Mouse (Mus musculus) thymus, postnatal 4 days (tissue): ENCODE results near the gene Rps6ka5.

Experiments
- DNase-seq: peaks from one replicate; pipeline ENCODE4 v3.0.0; 2021

Rps6ka5 gene

DNA sequence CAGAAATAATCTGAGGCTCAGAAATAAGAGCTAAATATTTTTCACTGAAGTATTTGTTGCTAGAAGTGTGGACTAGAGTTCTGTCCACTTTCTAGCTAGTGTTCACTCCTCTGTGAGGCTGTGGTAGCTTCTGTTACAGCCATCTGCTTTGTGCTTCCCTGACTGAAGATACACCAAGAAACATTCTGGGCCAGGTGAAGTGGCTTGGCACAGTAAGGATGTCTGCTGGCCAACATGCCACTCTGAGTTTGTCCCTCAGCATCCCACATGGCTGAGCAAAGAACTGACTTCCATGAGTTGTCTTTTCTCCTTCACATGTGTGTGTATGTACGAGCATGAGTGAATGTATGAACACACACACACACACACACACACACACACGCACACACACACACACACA, 147.6 kb downstream of the Rps6ka5 start:
- DNase-seq = no peak

GRCm38 (mm10) chr12:100578291-100578690, 148.5 kb downstream of the Rps6ka5 start:
- DNase-seq = peak; percentile 22

- no peak for DNase-seq
Observed at GRCm38 (mm10) chr12:100575739-100576138, 151.0 kb downstream of the Rps6ka5 start.

DNA sequence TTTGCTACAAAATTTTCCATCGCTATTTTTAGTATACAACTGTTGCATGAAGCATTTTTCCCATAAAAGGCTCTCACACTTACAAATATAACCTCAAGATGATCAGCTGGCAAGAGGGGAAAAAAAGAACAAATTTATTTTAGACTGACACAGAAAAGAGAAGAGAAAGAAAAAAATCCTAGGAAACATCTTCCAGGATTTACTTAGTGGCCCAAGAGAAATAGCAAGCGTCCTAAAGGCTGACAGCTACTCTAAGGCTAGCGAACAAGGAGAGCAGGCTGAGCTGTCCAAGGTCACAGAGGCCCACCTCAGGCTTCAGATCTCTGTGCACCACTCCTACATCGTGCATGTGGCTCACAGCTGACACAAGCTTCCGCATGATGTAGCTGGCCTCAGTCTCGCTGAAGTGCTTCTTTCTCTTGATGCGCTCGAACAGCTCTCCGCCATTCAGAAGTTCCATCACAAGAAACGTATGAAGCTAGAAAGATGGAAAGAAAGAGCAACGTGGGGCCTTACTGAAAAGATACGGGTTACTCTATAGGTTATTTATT, 156.2 kb downstream of the Rps6ka5 start:
- DNase-seq = no peak

DNA sequence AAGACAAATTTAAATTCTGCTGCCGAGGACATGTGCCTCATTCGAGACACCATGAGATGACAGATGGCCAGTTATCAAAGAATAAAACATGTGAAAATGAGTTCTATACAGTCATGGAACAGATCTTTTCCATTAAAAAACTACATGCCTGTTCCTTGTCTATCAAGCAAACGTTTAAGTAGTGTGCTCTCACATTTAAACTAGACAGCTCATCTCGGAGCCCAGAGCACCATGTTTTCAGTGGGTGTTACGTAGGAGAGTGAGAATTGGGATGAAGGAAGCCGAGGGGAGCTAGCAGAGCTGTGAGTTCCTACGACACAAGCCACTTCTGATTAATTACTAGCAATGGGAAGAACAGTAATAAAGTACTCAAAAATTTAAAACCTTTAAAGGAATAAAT, 158.0 kb downstream of the Rps6ka5 start:
- no peak for DNase-seq

- no peak for DNase-seq
Observed at GRCm38 (mm10) chr12:100568105-100568504, 158.7 kb downstream of the Rps6ka5 start.

DNA sequence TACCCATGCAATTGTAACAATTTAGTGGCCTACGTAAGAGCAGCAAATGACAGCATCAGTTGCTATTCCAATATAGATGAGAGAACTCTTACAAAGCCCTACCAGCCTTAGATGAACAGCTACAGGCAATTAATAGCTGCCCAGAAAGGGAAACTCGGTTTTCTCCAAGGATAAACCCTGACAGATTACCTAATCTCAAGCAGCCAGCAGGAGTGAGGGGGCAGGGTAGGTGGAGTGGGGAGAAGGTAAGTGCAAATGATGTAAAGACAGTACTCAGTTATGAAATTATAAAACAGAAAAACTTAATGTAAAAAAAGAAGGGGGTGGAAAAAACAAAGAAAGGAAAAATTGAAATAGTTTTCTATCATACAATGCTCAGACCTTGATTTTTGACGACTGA, 159.2 kb downstream of the Rps6ka5 start:
- DNase-seq = no peak

DNA sequence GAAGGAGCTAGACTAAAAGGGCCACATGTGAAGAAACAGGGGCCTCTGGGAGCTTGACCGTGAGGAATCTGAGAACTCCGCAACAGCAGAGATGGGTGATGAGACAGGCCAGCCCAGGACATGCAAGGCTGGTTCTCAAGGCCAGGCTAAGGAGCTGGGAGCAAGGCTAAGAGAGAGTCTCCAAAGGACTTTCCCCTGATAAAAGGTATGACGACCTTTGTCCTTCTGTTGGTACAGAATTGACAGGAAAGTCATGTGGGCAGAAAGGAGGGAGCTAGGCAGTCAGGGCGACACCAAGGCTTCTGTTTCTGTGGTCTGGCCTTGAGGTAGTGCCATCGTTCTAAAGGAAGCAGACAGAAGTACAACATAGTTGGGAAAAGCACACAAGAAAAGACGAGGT, 173.1 kb downstream of the Rps6ka5 start:
- no peak for DNase-seq

GRCm38 (mm10) chr12:100551972-100552371, 174.8 kb downstream of the Rps6ka5 start:
- no peak for DNase-seq

DNA sequence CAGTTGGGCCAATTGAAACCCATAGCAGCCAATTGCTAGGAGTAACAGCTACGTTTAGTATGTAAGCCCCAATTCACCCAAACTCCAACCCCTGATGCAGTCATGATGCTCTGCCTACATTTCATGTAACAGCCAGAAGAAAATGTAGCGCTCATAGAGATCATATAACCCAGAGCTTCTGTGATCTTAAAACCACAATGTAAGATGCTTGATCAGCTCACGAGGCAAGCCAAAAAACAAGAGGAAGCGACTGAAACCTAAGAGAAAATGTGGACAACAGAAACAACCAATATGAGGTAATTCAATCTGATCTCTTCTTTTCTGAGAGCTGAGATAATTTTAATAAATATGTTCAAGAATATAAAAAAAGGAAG, 182.6 kb downstream of the Rps6ka5 start:
- no peak for DNase-seq

DNA sequence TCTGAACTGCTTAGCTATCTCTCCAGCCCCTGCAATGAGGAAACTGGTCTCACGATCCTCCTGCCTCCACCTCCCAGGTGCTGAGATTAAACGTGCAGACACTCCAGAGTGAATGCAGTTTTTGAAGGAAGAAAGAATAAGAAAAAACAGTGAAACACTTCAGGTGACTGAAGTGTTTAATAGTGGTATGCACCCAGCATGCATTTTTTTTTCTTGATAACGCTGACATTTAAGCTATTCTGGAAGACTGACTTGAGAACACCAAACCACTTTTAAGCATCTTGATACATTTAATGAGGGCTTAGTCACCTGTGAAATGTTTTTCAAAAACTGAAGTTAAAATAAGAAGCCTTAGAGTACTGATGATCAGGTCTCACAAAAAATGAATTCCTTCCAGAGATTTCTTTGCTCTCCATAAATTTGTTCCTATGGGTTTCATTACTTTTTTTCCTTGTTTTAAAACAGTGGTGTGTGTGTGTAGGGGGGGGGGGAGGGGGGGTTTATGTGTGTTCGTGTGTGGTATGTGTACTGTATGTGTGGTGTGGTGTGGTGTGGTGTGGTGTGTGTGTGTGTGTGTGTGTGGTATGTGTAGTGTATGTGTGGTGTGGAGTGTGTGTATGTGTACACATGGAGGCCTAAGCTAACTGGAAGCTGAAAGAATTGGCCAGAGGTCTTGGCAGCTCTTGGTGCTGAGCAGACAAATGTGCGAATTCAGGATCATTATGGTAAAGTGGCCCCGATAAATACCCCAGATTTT, 183.2 kb downstream of the Rps6ka5 start:
- DNase-seq = no peak

DNA sequence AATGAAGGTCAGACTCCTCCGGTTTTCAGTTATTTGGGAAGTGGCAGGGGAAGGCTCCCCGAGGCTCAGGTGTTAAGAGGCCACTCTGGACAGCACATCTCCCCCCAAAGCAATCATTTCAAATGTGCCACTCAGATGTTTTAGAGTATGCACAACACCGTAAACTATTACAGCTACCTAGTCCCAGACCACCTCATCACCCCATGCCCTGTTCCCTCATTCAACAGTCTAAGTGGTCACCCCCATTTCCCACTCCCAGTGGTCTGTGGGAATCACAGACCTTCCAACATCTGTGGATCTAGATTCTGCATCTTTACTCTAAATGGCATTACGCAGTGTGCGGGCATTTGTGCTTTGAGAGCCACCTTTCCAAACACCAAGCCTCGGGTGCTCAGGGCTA, 184.3 kb downstream of the Rps6ka5 start:
- no peak for DNase-seq

DNA sequence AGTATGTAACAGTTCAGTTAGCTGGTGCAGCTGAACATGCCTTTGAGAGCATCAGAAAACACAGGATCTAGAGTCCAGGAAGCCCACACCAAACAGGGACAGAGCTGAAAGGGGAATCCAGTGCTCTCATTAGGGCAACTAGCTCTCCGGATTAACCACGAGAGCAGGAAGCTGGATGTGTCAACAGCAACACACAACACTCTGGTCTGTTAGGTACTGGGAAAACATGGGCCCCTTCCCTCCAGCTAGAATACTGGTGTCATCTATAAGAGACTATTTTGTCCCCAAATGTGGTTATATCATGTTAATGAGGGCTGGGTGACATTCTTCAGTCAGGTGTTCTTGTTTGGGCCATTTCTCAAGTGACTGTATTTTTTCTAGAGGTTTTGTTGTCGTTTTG, 184.7 kb downstream of the Rps6ka5 start:
- no peak for DNase-seq

DNA sequence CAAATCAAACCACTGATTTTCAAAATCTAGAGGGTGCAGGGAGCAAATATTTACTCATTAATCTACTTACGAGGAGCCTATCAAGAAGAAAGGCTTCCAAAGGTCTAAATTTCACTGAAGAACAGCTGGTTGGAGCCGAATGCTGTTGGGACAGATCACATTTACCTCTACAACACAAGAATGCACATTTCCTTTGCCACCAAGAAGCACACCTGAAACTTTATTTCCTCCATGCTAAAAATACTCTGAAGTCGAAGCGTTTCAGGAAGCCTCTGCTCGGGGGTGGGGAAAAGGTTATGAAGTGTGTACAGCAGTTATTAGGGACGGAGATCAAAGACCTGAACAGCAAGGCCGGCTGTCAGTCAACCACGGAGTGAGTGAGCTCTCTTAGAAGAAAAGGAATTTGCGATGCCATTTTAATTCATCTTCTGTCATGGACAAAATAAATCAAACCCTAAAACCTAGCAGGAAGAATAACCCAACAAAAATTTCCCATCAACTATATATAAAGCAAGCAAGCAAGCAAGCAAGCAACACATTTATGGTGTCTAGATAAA, 187.5 kb downstream of the Rps6ka5 start:
- DNase-seq = no peak

DNA sequence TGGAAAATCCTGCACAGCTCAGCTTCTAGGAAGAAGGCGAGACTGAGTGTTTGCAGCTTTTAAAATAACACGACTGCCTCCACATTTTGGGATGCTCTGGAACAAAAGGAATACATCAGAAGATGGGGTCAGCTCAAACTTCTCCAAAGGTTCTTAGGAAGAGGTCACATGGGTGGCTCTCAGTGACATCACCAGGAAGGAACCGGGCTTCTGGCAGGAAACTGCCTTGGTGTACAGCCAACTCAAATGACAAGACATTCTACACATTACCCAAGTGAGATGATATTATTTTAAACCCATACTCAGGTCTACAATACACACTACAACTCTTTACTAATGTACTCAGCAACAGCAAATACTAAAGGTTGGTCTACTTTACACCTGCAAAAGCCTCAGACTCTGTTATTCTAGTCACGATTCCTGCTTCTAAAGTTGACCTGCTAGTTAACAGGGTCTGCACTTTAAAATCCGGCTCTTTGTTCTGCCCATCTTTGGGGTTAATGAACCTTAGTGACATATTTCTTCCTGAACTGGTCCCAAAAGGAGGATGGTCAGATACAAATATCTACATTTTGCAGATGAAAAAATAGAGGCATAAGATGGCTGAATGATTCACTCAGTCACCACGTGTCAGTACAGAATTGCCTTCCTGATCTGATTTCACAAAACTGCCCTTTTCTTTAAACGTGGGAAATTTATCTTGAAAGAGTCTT, 188.2 kb downstream of the Rps6ka5 start:
- no peak for DNase-seq

GRCm38 (mm10) chr12:100537091-100537490, 189.7 kb downstream of the Rps6ka5 start:
- DNase-seq = no peak

GRCm38 (mm10) chr12:100535028-100535427, 191.8 kb downstream of the Rps6ka5 start:
- no peak for DNase-seq

DNA sequence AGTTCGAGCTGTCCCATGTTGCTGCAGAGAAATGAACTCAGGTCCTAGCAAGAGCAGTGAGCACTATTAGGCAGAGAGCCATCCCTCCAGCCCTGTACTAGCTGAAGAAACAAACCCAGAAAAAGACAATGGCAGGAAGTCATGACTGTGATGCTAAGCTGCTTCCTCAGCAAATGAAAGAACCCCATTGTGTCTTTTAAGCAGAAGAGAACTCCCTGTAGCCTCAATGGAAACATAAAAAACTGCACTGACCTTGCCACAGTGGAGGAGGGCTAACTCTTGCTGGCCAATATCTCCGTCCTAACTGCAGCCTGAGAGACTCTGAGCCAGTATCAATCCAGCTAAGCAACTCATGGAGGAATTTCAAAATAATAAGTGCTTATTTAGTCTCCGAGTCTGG, 192.8 kb downstream of the Rps6ka5 start:
- DNase-seq = no peak

GRCm38 (mm10) chr12:100533209-100533608, 193.6 kb downstream of the Rps6ka5 start:
- no peak for DNase-seq

GRCm38 (mm10) chr12:100531740-100532139, 195.0 kb downstream of the Rps6ka5 start:
- DNase-seq = no peak

DNA sequence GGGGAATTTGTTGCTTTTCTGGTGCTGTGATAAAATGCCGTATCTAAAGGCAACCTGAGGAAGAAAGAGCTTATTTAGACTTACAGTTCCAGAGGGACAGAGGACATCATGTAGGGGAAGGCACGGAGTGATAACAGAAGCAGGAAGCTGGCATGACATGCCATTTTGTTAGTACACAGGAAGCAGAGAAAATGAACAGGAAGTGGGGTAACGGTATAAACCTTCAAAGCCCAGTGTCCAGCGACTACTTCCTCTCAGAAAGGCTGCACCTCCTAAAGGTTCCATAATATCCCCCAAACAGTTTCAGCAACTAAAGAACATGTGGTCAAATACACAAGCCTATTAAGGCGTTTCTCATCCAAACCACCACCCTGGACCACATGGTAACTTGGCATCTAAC, 195.9 kb downstream of the Rps6ka5 start:
- DNase-seq = no peak

GRCm38 (mm10) chr12:100529651-100530050, 197.1 kb downstream of the Rps6ka5 start:
- DNase-seq = no peak

- DNase-seq = no peak
Observed at GRCm38 (mm10) chr12:100529172-100529571, 197.6 kb downstream of the Rps6ka5 start.

- DNase-seq = no peak
Observed at GRCm38 (mm10) chr12:100528246-100528645, 198.5 kb downstream of the Rps6ka5 start.
